In the genomic region with DNA sequence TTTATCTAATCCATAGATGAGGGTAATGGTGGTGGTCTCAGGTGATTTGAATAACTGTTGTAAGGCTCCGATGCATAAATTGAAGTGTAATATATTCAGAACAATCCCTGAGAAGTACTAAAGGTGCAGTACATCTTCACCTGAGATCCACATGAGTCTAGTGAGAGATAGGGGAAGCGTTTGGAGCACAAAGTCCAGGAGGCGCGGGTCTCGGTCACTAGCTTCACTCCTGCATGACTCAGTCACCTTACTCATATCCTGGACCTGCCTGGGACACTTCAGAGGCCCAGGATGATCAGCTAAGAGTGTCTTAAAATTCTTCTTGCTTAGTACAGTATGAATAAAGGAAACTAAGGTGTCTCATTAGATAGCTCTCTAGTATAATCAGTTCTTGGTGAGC, we compare ENCODE assay signal across 16 mouse cellular contexts.
"Had no signal": no experiment of that assay in that cellular context is flagged by ENCODE, and none has a peak within 500 bp of the region (broad histone marks: within the 10 kb centered on the region; RNA-seq: fewer than 3 reads in every experiment).

No protein-coding gene starts in this region.

- H3K4me2 ChIP-seq: neural tube, embryonic 13.5 days; neural tube, embryonic 15.5 days; stomach, embryonic 15.5 days had no signal

- H3K4me3 ChIP-seq: neural tube, embryonic 13.5 days; neural tube, embryonic 15.5 days; stomach, embryonic 15.5 days had no signal

- H3K27me3 ChIP-seq: neural tube, embryonic 13.5 days; neural tube, embryonic 15.5 days; stomach, embryonic 15.5 days had no signal

- H3K9ac ChIP-seq: neural tube, embryonic 13.5 days; neural tube, embryonic 15.5 days; stomach, embryonic 15.5 days had no signal

- H3K27ac ChIP-seq: neural tube, embryonic 13.5 days; neural tube, embryonic 15.5 days; stomach, embryonic 15.5 days; stomach, postnatal 0 days had no signal

- DNase-seq: retina, postnatal 1 day; right cerebral cortex, adult 18-20 months; right cerebral cortex, postnatal 14 days; right cerebral cortex, postnatal 25 days; right cerebral cortex, postnatal 4 days; spleen, adult 18-20 months; thymus, adult 18-20 months; thymus, adult 2 months; thymus, postnatal 14 days; thymus, postnatal 25 days; thymus, postnatal 36 days; thymus, postnatal 4 days had no signal

- H3K9me3 ChIP-seq: neural tube, embryonic 13.5 days; neural tube, embryonic 15.5 days; stomach, embryonic 15.5 days had no signal

- H3K4me1 ChIP-seq: neural tube, embryonic 13.5 days; neural tube, embryonic 15.5 days; stomach, embryonic 15.5 days had no signal
